In genomic region chr14:101903722-101904121, GRCm38 (mm10) we compare ENCODE assay signal across 23 mouse cellular contexts.
"Had no signal": no experiment of that assay in that cellular context is flagged by ENCODE, and none has a peak within 500 bp of the region (broad histone marks: within the 10 kb centered on the region; RNA-seq: fewer than 3 reads in every experiment).

No protein-coding gene starts in this region.

- H3K4me1 ChIP-seq: hindbrain, embryonic 13.5 days; hindbrain, embryonic 15.5 days; limb, embryonic 15.5 days; liver, embryonic 12.5 days had no signal

- ATAC-seq: liver, embryonic 12.5 days had no signal

- H3K27me3 ChIP-seq: heart, embryonic 13.5 days; heart, embryonic 15.5 days; hindbrain, embryonic 13.5 days; hindbrain, embryonic 15.5 days; kidney, embryonic 15.5 days; limb, embryonic 13.5 days; limb, embryonic 15.5 days; liver, embryonic 12.5 days had no signal

- H3K36me3 ChIP-seq: hindbrain, embryonic 13.5 days; hindbrain, embryonic 15.5 days; limb, embryonic 13.5 days; liver, embryonic 12.5 days had no signal

- H3K4me2 ChIP-seq: heart, embryonic 13.5 days; heart, embryonic 15.5 days; hindbrain, embryonic 13.5 days; hindbrain, embryonic 15.5 days; kidney, embryonic 15.5 days; limb, embryonic 13.5 days; limb, embryonic 15.5 days; liver, embryonic 12.5 days had no signal

- H3K9me3 ChIP-seq: heart, embryonic 10.5 days; heart, embryonic 13.5 days; heart, embryonic 15.5 days; hindbrain, embryonic 13.5 days; hindbrain, embryonic 15.5 days; kidney, embryonic 15.5 days; limb, embryonic 13.5 days; limb, embryonic 15.5 days; liver, embryonic 12.5 days had no signal

- H3K9ac ChIP-seq: heart, embryonic 13.5 days; heart, embryonic 15.5 days; hindbrain, embryonic 13.5 days; hindbrain, embryonic 15.5 days; kidney, embryonic 15.5 days; limb, embryonic 13.5 days; limb, embryonic 15.5 days; liver, embryonic 12.5 days; liver, embryonic 14.5 days had no signal

- DNase-seq: gastrocnemius, postnatal 14 days; gastrocnemius, postnatal 36 days; heart, adult 18-20 months; heart, postnatal 14 days; heart, postnatal 36 days; kidney, adult 11 months; kidney, adult 2 months; kidney, adult 9 months; kidney, postnatal 14 days; kidney, postnatal 36 days; layer of hippocampus, adult 9-11 months; layer of hippocampus, postnatal 36 days had no signal

- H3K4me3 ChIP-seq: heart, embryonic 10.5 days; heart, embryonic 13.5 days; heart, embryonic 15.5 days; hindbrain, embryonic 13.5 days; hindbrain, embryonic 15.5 days; kidney, embryonic 15.5 days; limb, embryonic 13.5 days; limb, embryonic 15.5 days; liver, embryonic 12.5 days had no signal

- H3K27ac ChIP-seq: heart, embryonic 10.5 days; heart, embryonic 13.5 days; heart, embryonic 15.5 days; hindbrain, embryonic 13.5 days; hindbrain, embryonic 15.5 days; kidney, embryonic 15.5 days; kidney, postnatal 0 days; limb, embryonic 13.5 days; limb, embryonic 15.5 days; liver, embryonic 12.5 days; liver, embryonic 14.5 days had no signal
